Comparison of ENCODE assay signal across 8 mouse cellular contexts in genomic region chr7:127208295-127208552, GRCm38 (mm10). TPM values are rescaled to one million over a fixed set of nuclear protein-coding genes. Genes with fewer than 3 reads are reported as not detected.
DNase-seq lines count a peak whose midpoint lies in the region; ATAC-seq and TF ChIP-seq lines count a peak whose summit lies in the region.

Gene Tbc1d10b, minus strand, starts transcription at chr7:127208468.

- ATAC-seq in forebrain, embryonic 16.5 days: peak; percentile 2; the same call in 1 of the 2 replicates
- ATAC-seq in hindbrain, embryonic 14.5 days (ENCODE audit: low FRiP score): peak; percentile 4; the same call in 1 of the 2 replicates
- ATAC-seq in liver, embryonic 16.5 days (ENCODE audit: low read depth): peak; percentile 57

- no peak for TF ChIP-seq CTCF in MEL (IDR thresholded peaks at IDR 0.05 in 2 of 3, conservative IDR thresholded peaks at IDR 0.05 in 1 of 3; ENCODE audit: control insufficient read depth in 1 of 3, insufficient read depth in 1 of 3, low read depth in 2 of 3, low read length in 3 of 3, poor library complexity in 1 of 3, severe bottlenecking in 1 of 3)

- no peak for TF ChIP-seq EP300 in MEL (IDR thresholded peaks at IDR 0.05; ENCODE audit: low read depth in 1 of 2, low read length in 2 of 2)

- peaks cover 0 to 24% of the 10 kb centered on the region in 2 experiments; a peak in 3 of 4 replicates for H3K4me1 ChIP-seq in MEL (ENCODE audit: control insufficient read depth in 1 of 2, insufficient read depth in 2 of 2, low read length in 2 of 2)
- peaks cover 30% of the 10 kb centered on the region for H3K4me1 ChIP-seq in forebrain, embryonic 16.5 days (replicated peaks; ENCODE audit: control insufficient read depth, insufficient read depth, low read length)
- H3K4me1 ChIP-seq in hindbrain, embryonic 14.5 days (replicated peaks; ENCODE audit: control insufficient read depth, insufficient read depth, low read length): peaks cover 26% of the 10 kb centered on the region
- peaks cover 35% of the 10 kb centered on the region for H3K4me1 ChIP-seq in liver, embryonic 16.5 days (ENCODE audit: control insufficient read depth, low read depth, low read length)

- H3K9ac ChIP-seq in MEL (ENCODE audit: control insufficient read depth, low read depth, low read length, poor library complexity, severe bottlenecking): peak within 1 kb of the TSS; percentile 86
- H3K9ac ChIP-seq in forebrain, embryonic 16.5 days (replicated peaks; ENCODE audit: low read depth, low read length): peak within 1 kb of the TSS; percentile 92
- H3K9ac ChIP-seq in hindbrain, embryonic 14.5 days: peak within 1 kb of the TSS; percentile 92
- H3K9ac ChIP-seq in liver, embryonic 16.5 days (ENCODE audit: low read depth, low read length): peak within 1 kb of the TSS; percentile 97

- peaks cover 41% of the 10 kb centered on the region for H3K79me2 ChIP-seq in MEL (ENCODE audit: control insufficient read depth, insufficient read depth, low read length, poor library complexity)

- H3K9me3 ChIP-seq in MEL (replicated peaks; ENCODE audit: insufficient read depth, low read length): no peaks in the 10 kb centered on the region
- H3K9me3 ChIP-seq in forebrain, embryonic 16.5 days (ENCODE audit: control insufficient read depth, low read length): no peaks in the 10 kb centered on the region
- no peaks in the 10 kb centered on the region for H3K9me3 ChIP-seq in hindbrain, embryonic 14.5 days (ENCODE audit: control insufficient read depth, low read length)
- H3K9me3 ChIP-seq in liver, embryonic 16.5 days (replicated peaks; ENCODE audit: control insufficient read depth, low read length): no peaks in the 10 kb centered on the region

- peak within 1 kb of the TSS; percentile 99 for H3K4me3 ChIP-seq in MEL (ENCODE audit: control insufficient read depth in 1 of 2, insufficient read depth in 1 of 2, low read depth in 2 of 2, low read length in 2 of 2)
- peak within 1 kb of the TSS; percentile 94 for H3K4me3 ChIP-seq in forebrain, embryonic 16.5 days (replicated peaks; ENCODE audit: low read length)
- H3K4me3 ChIP-seq in hindbrain, embryonic 14.5 days (replicated peaks; ENCODE audit: low read length): peak within 1 kb of the TSS; percentile 97
- peak within 1 kb of the TSS; percentile 85 for H3K4me3 ChIP-seq in liver, embryonic 16.5 days (ENCODE audit: low read depth, low read length)

- H3K27me3 ChIP-seq in MEL (ENCODE audit: control insufficient read depth in 1 of 2, insufficient read depth in 2 of 2, low read length in 2 of 2): no peaks in the 10 kb centered on the region
- no peaks in the 10 kb centered on the region for H3K27me3 ChIP-seq in forebrain, embryonic 16.5 days (replicated peaks; ENCODE audit: control insufficient read depth, insufficient read depth, low read length)
- no peaks in the 10 kb centered on the region for H3K27me3 ChIP-seq in hindbrain, embryonic 14.5 days (ENCODE audit: control insufficient read depth, insufficient read depth, low read length)
- no peaks in the 10 kb centered on the region for H3K27me3 ChIP-seq in liver, embryonic 16.5 days (ENCODE audit: control insufficient read depth, insufficient read depth, low read depth, low read length)

- under 1% methylated on average over 22 of the region's 44 CpGs for WGBS in forebrain, embryonic 16.5 days
- WGBS in hindbrain, embryonic 14.5 days: 0% methylated on average over 37 of the region's 44 CpGs
- 2% methylated on average over 26 of the region's 44 CpGs for WGBS in liver, embryonic 16.5 days (ENCODE audit: insufficient replicate concordance)

- peak within 1 kb of the TSS; percentile 99 for H3K4me2 ChIP-seq in forebrain, embryonic 16.5 days (ENCODE audit: low read length)
- peak within 1 kb of the TSS; percentile 100 for H3K4me2 ChIP-seq in hindbrain, embryonic 14.5 days (replicated peaks)
- H3K4me2 ChIP-seq in liver, embryonic 16.5 days (ENCODE audit: low read depth, low read length): peak within 1 kb of the TSS; percentile 69

- no peak for TF ChIP-seq RAD21 in MEL (IDR thresholded peaks at IDR 0.05; ENCODE audit: low read depth, low read length)

- peaks cover 4 to 21% of the 10 kb centered on the region in 2 experiments; a peak in 3 of 4 replicates for H3K36me3 ChIP-seq in MEL (ENCODE audit: control insufficient read depth in 1 of 2, insufficient read depth in 2 of 2, low read length in 2 of 2)
- no peaks in the 10 kb centered on the region for H3K36me3 ChIP-seq in forebrain, embryonic 16.5 days (ENCODE audit: control insufficient read depth, insufficient read depth)
- peaks cover 12% of the 10 kb centered on the region for H3K36me3 ChIP-seq in hindbrain, embryonic 14.5 days (replicated peaks; ENCODE audit: control insufficient read depth, insufficient read depth)
- H3K36me3 ChIP-seq in liver, embryonic 16.5 days (ENCODE audit: control insufficient read depth, insufficient read depth): peaks cover 10% of the 10 kb centered on the region

- no peak for DNase-seq in heart, adult 18-20 months
- DNase-seq in heart, adult 11 months: no peak
- no peak for DNase-seq in MEL (ENCODE audit: low read depth, low spot score)
- DNase-seq in hindbrain, embryonic 14.5 days (ENCODE audit: low spot score): no peak
- no peak for DNase-seq in retina, postnatal 1 day
- no peak for DNase-seq in kidney, postnatal 10 days

- peak within 1 kb of the TSS; percentile 84 for H3K27ac ChIP-seq in MEL (ENCODE audit: control insufficient read depth, low read depth, low read length)
- H3K27ac ChIP-seq in forebrain, embryonic 16.5 days (ENCODE audit: low read length): peak within 1 kb of the TSS; percentile 89
- peak within 1 kb of the TSS; percentile 84 for H3K27ac ChIP-seq in hindbrain, embryonic 14.5 days
- H3K27ac ChIP-seq in liver, embryonic 16.5 days (ENCODE audit: low read length): peak within 1 kb of the TSS; percentile 99

- TF ChIP-seq POLR2A in MEL (IDR thresholded peaks at IDR 0.05; ENCODE audit: control insufficient read depth in 1 of 2, insufficient read depth in 1 of 2, low read depth in 1 of 2, low read length in 2 of 2, poor library complexity in 1 of 2): no peak; a peak in 1 of 4 replicates

TF ChIP-seq in MEL, 35 proteins besides CTCF, POLR2A, EP300 and RAD21:
- TF ChIP-seq POLR2AphosphoS2 (IDR thresholded peaks at IDR 0.05; ENCODE audit: low read length) (no peak), MAZ (IDR thresholded peaks at IDR 0.05; ENCODE audit: low read depth, low read length) (no peak), UBTF (IDR thresholded peaks at IDR 0.05; ENCODE audit: borderline replicate concordance, insufficient read depth, low read depth, low read length) (0 out of 2 replicates have a peak, but pooled peaks have one; percentile 30), TAL1 (IDR thresholded peaks at IDR 0.05; ENCODE audit: low read length) (no peak), SIN3A (IDR thresholded peaks at IDR 0.05; ENCODE audit: low read length) (no peak), E2F4 (IDR thresholded peaks at IDR 0.05; ENCODE audit: borderline replicate concordance, low read depth, low read length) (no peak), SMC3 (IDR thresholded peaks at IDR 0.05; ENCODE audit: low read depth, low read length) (no peak), MXI1 (IDR thresholded peaks at IDR 0.05; ENCODE audit: low read depth, low read length) (0 out of 2 replicates have a peak, but pooled peaks have one; percentile 33), ZC3H11A (IDR thresholded peaks at IDR 0.05; ENCODE audit: low read depth, low read length) (no peak), GATA1 (IDR thresholded peaks at IDR 0.05; ENCODE audit: low read depth, low read length) (no peak)
TF ChIP-seq in MEL: peak in this region for 2.

RNA-seq across cellular contexts. Expression of gene Tbc1d10b, which starts in this region (rescaled TPM):
- total RNA-seq in heart, adult 18-20 months (2021): 10 to 100 TPM; 20.8 to 21.6 TPM
- 37.4 and 43.3 TPM in 2 replicates for total RNA-seq in MEL (2012; rRNA removed)
- polyA plus RNA-seq in MEL (2012; ENCODE audit: insufficient read depth in 1 of 2, insufficient read length in 2 of 2, low read depth in 1 of 2, low replicate concordance in 2 of 2, missing spikeins in 1 of 2): 10 to 100 TPM in 1 of 2 experiments, not detected in 1; 70.3 TPM
- 24.9 and 31.0 TPM in 2 replicates for polyA plus RNA-seq in forebrain, embryonic 16.5 days (2015; fragmentation: Nextera tagmentation; extraction: Ambion mirVana)
- polyA plus RNA-seq in hindbrain, embryonic 14.5 days (2014; fragmentation: Nextera tagmentation; extraction: Ambion mirVana): 24.6 and 33.0 TPM in 2 replicates
- 13.7 and 15.1 TPM in 2 replicates for polyA plus RNA-seq in liver, embryonic 16.5 days (2015; fragmentation: Nextera tagmentation; extraction: Ambion mirVana)

Comparison
In these comparisons a context has a peak if more than half of its experiments do, and no peak if none do; other contexts are left out.
1. ATAC-seq: peak in every context shown above with its lines; median percentile 57 in liver, embryonic 16.5 days; 4 in hindbrain, embryonic 14.5 days; 2 in forebrain, embryonic 16.5 days.